Mouse (Mus musculus) forebrain, embryonic 16.5 days (tissue): ENCODE results near the gene 2810021J22Rik. TPM values are rescaled to one million over a fixed set of nuclear protein-coding genes. Genes with fewer than 3 reads are reported as not detected.

Experiments
- ATAC-seq: fragments of 200-750 bp; cut with Nextera tagmentation; 2 replicates; pipeline ENCODE4 v1.8.0; 2017; ENCODE audit warnings: mild to moderate bottlenecking, moderate library complexity
- H3K27ac ChIP-seq: fragments of 300-500 bp; sonication (generic); 2 replicates; pipeline ENCODE4 v1.5.1; 2014; ENCODE audit warnings: low read length, control low read depth
- H3K27me3 ChIP-seq: fragments of 300-500 bp; sonication (generic); replicated peaks from 2 replicates; pipeline ENCODE4 v1.6.1; 2014; ENCODE audit warnings: low read length; ENCODE audit not compliant: control insufficient read depth, insufficient read depth
- H3K36me3 ChIP-seq: fragments of 300-500 bp; sonication (generic); 2 replicates; pipeline ENCODE4 v1.6.1; 2014; ENCODE audit not compliant: control insufficient read depth, insufficient read depth
- H3K4me1 ChIP-seq: fragments of 300-500 bp; sonication (generic); replicated peaks from 2 replicates; pipeline ENCODE4 v1.6.1; 2014; ENCODE audit warnings: low read length; ENCODE audit not compliant: control insufficient read depth, insufficient read depth
- H3K4me2 ChIP-seq: fragments of 300-500 bp; sonication (generic); 2 replicates; pipeline ENCODE4 v1.6.1; 2014; ENCODE audit warnings: mild to moderate bottlenecking, low read length, control low read depth
- H3K4me3 ChIP-seq: fragments of 300-500 bp; sonication (generic); replicated peaks from 2 replicates; pipeline ENCODE4 v1.5.1; 2014; ENCODE audit warnings: mild to moderate bottlenecking, low read length, control low read depth
- H3K9ac ChIP-seq: fragments of 300-500 bp; sonication (generic); replicated peaks from 2 replicates; pipeline ENCODE4 v1.6.1; 2014; ENCODE audit warnings: low read depth, low read length, control low read depth
- H3K9me3 ChIP-seq: fragments of 300-500 bp; sonication (generic); 2 replicates; pipeline ENCODE4 v1.6.1; 2016; ENCODE audit warnings: low read length; ENCODE audit not compliant: control insufficient read depth
- WGBS: fragments of 180-500 bp; shearing (Covaris S2); extraction: QIAGEN DNeasy Blood & Tissue Kit; methylation state at CpG from one replicate; pipeline ENCODE4 v1.1.7; 2014; 5-methylcytosine and 5-hydroxymethylcytosine counted together
- polyA plus RNA-seq: library from polyadenylated mRNA; unstranded; fragments of >200 nt; fragmentation: Nextera tagmentation; extraction: Ambion mirVana; gene quantifications from 2 replicates; pipeline ENCODE4 v1.2.1, GENCODE M21; 2015

The 2810021J22Rik gene
- polyA plus RNA-seq, 1 experiment from 2014 or later: 11.5 TPM

- Histone ChIP-seq H3K27me3 (no peaks in the 10 kb centered on the region), H3K4me2 (peak overlapping the region; percentile 35), H3K9ac (0 out of 2 replicates have a peak overlapping the region, but pooled peaks have one; percentile 30), H3K36me3 (peaks cover 11% of the 10 kb centered on the region), H3K9me3 (no peaks in the 10 kb centered on the region), H3K27ac (no peak overlapping the region; the same call in 1 of the 2 replicates), H3K4me1 (peaks cover 7% of the 10 kb centered on the region; the same call in 1 of the 2 replicates), H3K4me3 (peak overlapping the region; percentile 15)
- WGBS: 32% methylated on average over 20 of the region's 20 CpGs
- peak; percentile 67 for ATAC-seq
Measured at GRCm38 (mm10) chr11:58927790-58928651, 61.0 kb downstream of the 2810021J22Rik start.

- ATAC-seq: no peak
- Histone ChIP-seq H3K4me1 (peaks cover 7% of the 10 kb centered on the region; the same call in 1 of the 2 replicates), H3K27me3 (no peaks in the 10 kb centered on the region), H3K4me2 (no peak overlapping the region), H3K27ac (no peak overlapping the region), H3K4me3 (no peak overlapping the region), H3K9ac (no peak overlapping the region), H3K36me3 (peaks cover 22% of the 10 kb centered on the region), H3K9me3 (no peaks in the 10 kb centered on the region)
- WGBS: 67% methylated on average over 4 of the region's 4 CpGs
Measured at GRCm38 (mm10) chr11:58929055-58929454, 62.0 kb downstream of the 2810021J22Rik start.

GRCm38 (mm10) chr11:58929641-58930040 lies 62.6 kb downstream of the 2810021J22Rik start:
- WGBS: 69% methylated on average over 3 of the region's 3 CpGs
- no peak overlapping the region for H3K4me2 ChIP-seq

DNA sequence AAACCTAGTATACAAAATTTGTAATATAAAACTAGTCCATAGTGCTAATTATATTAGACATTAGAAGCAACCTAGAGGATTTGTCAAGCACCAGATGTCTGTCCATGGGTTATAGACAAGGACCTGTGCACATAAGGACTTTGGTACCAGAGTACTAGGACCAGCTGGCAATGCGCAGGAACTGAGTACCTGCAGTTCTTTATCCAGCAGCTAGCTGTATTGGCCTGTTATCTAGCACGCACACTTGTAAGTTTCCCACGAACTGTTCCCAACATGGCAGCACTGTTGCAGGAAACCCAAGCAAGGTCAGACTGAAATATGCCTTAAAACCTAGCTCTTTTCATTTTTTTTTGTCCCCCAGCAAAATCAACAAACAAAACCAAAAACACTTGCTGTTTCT lies 63.2 kb downstream of the 2810021J22Rik start:
- Histone ChIP-seq H3K4me2 (no peak overlapping the region), H3K36me3 (peaks cover 26% of the 10 kb centered on the region), H3K27ac (no peak overlapping the region), H3K9me3 (no peaks in the 10 kb centered on the region), H3K27me3 (no peaks in the 10 kb centered on the region), H3K4me1 (peaks cover 7% of the 10 kb centered on the region; the same call in 1 of the 2 replicates), H3K4me3 (no peak overlapping the region), H3K9ac (no peak overlapping the region)
- ATAC-seq: no peak
- 96% methylated on average over 3 of the region's 3 CpGs for WGBS

More at GRCm38 (mm10) chr11:58929641-58930040, 62.6 kb downstream of the 2810021J22Rik start:
- H3K27me3 ChIP-seq: no peaks in the 10 kb centered on the region
- no peaks in the 10 kb centered on the region for H3K9me3 ChIP-seq
- H3K36me3 ChIP-seq: peaks cover 26% of the 10 kb centered on the region
- no peak overlapping the region for H3K4me3 ChIP-seq
- H3K27ac ChIP-seq: no peak overlapping the region
- ATAC-seq: no peak
- peaks cover 7% of the 10 kb centered on the region; the same call in 1 of the 2 replicates for H3K4me1 ChIP-seq
- no peak overlapping the region for H3K9ac ChIP-seq

- H3K36me3 ChIP-seq: peaks cover 32% of the 10 kb centered on the region
Measured at GRCm38 (mm10) chr11:58931576-58931975, 64.6 kb downstream of the 2810021J22Rik start.

More at GRCm38 (mm10) chr11:58931576-58931975, 64.6 kb downstream of the 2810021J22Rik start:
- Histone ChIP-seq H3K4me1 (peaks cover 14% of the 10 kb centered on the region; the same call in 1 of the 2 replicates), H3K4me2 (no peak overlapping the region), H3K9me3 (no peaks in the 10 kb centered on the region), H3K9ac (no peak overlapping the region), H3K4me3 (no peak overlapping the region), H3K27me3 (no peaks in the 10 kb centered on the region), H3K27ac (no peak overlapping the region)
- ATAC-seq: no peak
- 79% methylated on average over 4 of the region's 4 CpGs for WGBS

Other genes starting within 250 kb of the 2810021J22Rik start
- gene Olfr323, start 236.7 kb upstream of the 2810021J22Rik start, polyA plus RNA-seq: not detected in 2 replicates
- 0.09 TPM in 1 of 2 replicates, not detected in the other for gene Trim58, start 226.8 kb upstream of the 2810021J22Rik start, polyA plus RNA-seq
- gene Olfr322, start 208.4 kb upstream of the 2810021J22Rik start, polyA plus RNA-seq: not detected in 2 replicates
- gene Olfr320, start 186.1 kb upstream of the 2810021J22Rik start, polyA plus RNA-seq: not detected in 2 replicates
- gene Olfr319, start 168.1 kb upstream of the 2810021J22Rik start, polyA plus RNA-seq: not detected in 2 replicates
- gene Olfr318, start 143.2 kb upstream of the 2810021J22Rik start, polyA plus RNA-seq: not detected in 2 replicates
- gene Olfr317, start 128.0 kb upstream of the 2810021J22Rik start, polyA plus RNA-seq: 0.16 TPM in 1 of 2 replicates, not detected in the other
- gene Olfr316, start 114.5 kb upstream of the 2810021J22Rik start, polyA plus RNA-seq: not detected in 2 replicates
- gene Olfr315, start 94.0 kb upstream of the 2810021J22Rik start, polyA plus RNA-seq: not detected in 2 replicates
- not detected in 2 replicates for gene Olfr314, start 84.3 kb upstream of the 2810021J22Rik start, polyA plus RNA-seq
- gene Fam183b, start 65.3 kb upstream of the 2810021J22Rik start, polyA plus RNA-seq: 1.8 and 5.4 TPM in 2 replicates
- not detected in 2 replicates for gene Olfr313, start 52.2 kb upstream of the 2810021J22Rik start, polyA plus RNA-seq
- gene Olfr312, start 38.0 kb upstream of the 2810021J22Rik start, polyA plus RNA-seq: not detected in 2 replicates
- not detected in 2 replicates for gene Olfr311, start 28.0 kb upstream of the 2810021J22Rik start, polyA plus RNA-seq
- 25.1 and 25.9 TPM in 2 replicates for gene Gm12258, start 20.1 kb upstream of the 2810021J22Rik start, polyA plus RNA-seq
- 7.5 and 8.1 TPM in 2 replicates for gene Zfp39, start 37.0 kb downstream of the 2810021J22Rik start, polyA plus RNA-seq
- gene Btnl10, start 50.7 kb downstream of the 2810021J22Rik start, polyA plus RNA-seq: not detected in 2 replicates
- gene Rnf187, start 71.7 kb downstream of the 2810021J22Rik start, polyA plus RNA-seq: 423 and 435 TPM in 2 replicates
- gene Hist3h2ba, start 81.7 kb downstream of the 2810021J22Rik start, polyA plus RNA-seq: 389 and 395 TPM in 2 replicates
- 150 and 152 TPM in 2 replicates for gene Hist3h2a, start 87.5 kb downstream of the 2810021J22Rik start, polyA plus RNA-seq
- gene Trim17, start 87.5 kb downstream of the 2810021J22Rik start, polyA plus RNA-seq: 1.8 and 2.0 TPM in 2 replicates
- gene Trim11, start 110.9 kb downstream of the 2810021J22Rik start, polyA plus RNA-seq: 24.7 and 26.4 TPM in 2 replicates